Mouse (Mus musculus) bone marrow, adult 2 months (tissue): ENCODE measurements around the gene Zfp13.

Source experiments
- CTCF ChIP-seq: fragments of 200-500 bp; IDR thresholded peaks from 2 replicates; pipeline ENCODE4 v1.5.1; 2011; ENCODE audit warnings: low read length, control low read depth; ENCODE audit not compliant: control insufficient read depth, insufficient read depth
- POLR2A ChIP-seq: fragments of 200-500 bp; IDR thresholded peaks from 2 replicates; pipeline ENCODE4 v1.6.1; 2011; ENCODE audit warnings: low read depth, mild to moderate bottlenecking, control low read depth, low read length, borderline replicate concordance; ENCODE audit not compliant: control insufficient read depth

GRCm38 (mm10) chr17:23543325-23543724, 56.0 kb downstream of the Zfp13 start:
- TF ChIP-seq CTCF, result no peak
- no peak for TF ChIP-seq POLR2A
